Mouse (Mus musculus): Measurements from ENCODE around the gene Fen1.

The Fen1 gene

DNA sequence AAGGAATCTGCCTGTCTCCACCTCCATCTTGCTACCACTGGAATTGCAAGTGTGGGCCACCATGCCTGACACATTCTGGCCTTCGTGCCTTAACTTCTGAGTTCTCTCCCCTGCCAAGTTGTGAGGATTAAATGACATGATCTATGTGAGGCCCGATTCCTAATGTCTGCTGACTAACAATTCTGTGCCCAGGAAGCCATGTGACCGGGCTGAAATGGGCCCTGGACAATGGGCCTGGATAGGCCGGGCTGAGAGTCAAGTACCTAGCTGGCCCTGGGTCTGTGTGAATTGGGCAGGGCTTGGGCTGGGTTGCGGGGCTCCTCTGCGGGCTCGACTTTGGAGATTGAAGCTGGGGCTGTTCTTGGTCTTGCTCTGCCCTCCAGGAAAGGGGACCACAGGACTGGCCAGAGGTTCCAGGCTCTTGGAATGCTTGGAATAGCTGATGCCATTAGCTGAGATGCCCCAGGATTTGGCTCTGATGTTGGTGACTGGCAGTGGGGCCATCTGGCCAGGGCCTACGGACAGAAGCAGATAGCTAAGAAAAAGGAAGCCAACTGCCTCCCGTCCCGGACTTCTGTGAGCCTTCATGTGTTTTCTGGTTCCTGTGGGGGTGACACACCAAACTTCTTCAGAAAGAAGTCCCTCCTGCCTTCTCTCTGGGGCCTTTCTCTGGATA is 10.0 kb upstream of the Fen1 start:
- in situ Hi-C loops (cut with MseI, MboI), result no loop called here

DNA sequence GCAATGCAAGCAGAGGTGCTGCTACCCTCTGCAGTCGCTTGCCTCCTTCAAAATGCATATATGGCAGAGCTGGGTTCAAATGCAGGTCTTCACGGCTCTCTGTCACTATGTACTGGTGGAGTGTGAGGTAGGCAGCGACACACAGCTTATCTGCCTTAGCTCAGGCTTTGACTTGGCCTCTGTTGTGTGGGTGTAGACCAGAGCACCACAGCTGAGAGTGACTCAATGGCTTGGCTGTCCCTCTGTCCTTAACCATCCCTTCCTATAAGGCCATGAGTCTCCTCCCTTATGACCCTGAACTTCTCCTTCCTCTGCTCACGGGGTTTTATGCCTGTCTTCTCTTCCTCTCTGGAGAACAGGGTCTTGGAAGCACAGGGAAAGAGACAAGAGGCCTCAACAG is 6.9 kb upstream of the Fen1 start:
- in situ Hi-C loops (cut with MseI, MboI), result no loop called here

DNA sequence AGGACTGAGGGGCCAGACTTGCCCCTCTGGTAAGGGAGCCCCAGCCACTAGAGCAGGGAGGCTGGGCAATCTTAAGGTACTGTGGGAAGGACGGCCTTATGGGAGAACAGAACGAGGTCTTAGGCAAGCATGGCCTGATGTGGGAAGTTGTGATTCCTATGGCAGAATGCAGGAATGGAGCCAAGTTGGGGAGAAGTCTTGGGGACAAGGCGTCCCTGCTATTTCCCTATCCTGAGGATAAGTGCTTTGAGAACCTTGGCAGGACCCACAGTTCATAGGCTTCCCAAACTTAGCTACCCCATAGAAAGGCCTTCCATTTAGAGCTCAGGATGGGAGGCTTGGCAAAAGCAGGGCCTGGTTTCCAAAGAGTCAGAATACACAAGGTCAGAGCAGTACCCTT is 4.9 kb upstream of the Fen1 start:
- in situ Hi-C loops (cut with MseI, MboI), result no loop called here

DNA sequence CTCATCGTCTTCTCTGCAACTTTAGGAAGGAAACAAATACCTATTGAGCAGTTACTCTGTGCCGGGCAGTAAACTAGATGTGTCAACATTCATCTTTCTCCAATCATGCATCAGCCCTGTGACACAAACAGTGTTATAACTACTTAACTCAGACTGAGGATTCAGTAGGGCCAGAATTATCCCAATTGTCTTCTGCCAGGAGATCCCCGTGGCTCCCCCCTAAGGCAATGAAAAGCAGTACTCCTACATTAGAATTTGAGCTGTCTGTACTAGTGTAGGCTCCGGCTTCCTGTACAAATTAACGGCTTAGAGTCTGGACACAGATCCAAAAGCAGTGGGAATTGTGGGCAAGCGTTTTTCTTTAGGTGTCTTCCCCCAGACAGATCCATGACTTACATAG is 1.1 kb upstream of the Fen1 start:
- in situ Hi-C loops (cut with MseI, MboI), result no loop called here

DNA sequence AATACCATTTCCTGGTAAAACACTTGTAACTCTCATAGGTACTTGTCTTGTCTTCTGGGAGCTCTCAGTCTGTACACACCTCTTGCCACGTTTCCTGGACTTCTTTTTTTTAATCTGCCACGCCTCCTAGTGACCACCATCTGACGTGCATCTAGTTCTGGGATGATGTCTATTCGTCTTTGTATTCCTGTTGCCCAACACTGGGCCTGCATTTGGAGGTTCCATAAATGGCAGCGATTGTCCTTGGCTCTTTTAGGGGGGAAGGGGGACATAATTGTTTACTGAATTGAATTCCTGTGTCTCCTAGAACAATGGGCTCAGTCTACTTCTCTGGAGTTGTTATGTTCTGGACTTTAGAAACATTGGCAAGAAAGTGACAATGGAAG is 640 bp upstream of the Fen1 start:
- in situ Hi-C loops (cut with MseI, MboI), result no loop called here

DNA sequence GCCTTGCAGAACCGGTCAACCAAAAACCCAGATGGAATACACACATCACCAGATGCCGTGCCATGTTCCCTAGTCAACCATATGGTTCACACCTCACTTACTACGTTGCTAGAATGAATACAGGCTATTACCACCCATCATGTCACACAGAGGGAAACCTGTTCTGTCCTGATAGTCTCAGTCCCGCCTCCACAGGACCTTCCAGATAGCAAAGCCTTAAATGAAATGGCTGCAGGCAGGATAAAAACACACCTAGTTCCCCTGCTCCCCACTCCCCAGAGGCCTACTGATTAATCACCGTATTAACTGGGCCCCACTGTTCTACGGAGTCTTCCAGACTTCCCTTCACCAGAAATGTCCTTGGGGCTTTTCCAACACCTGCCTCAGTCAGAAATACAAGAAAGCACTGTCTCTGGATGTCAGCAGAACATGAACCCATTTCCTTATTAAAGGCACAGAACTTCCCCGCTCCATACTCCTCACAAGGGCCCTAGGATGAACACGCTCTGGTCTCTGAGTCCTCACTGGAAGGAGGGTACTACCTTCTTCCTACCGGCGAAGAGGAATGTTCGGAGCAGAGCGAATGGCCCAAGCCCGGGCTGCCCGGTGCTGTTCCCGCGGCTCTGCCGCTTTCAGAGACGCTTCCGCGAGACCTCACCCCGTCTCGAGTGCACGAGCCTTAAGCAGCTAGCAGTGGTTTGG is 672 bp downstream of the Fen1 start:
- in situ Hi-C loops (cut with MseI, MboI), result no loop called here

DNA sequence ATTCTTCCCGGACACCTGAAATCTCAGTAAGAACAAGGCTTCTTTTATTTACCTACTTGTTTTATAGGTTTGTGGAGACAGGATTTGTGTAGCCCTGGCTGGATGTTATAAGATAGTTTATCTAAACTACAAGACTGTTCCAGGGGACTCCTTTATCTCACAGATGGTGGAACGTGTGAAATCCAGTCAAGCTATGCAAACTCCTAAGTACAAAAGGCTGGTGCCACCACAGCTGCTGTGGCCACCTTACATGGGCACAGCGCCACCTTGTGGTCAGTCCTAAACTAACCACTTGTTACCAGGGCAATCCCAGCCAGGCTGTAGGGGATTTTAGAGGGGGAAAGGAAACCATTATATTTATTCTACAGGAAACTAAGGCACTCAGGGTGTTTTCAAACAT is 5.2 kb downstream of the Fen1 start:
- in situ Hi-C loops (cut with MseI, MboI), result loop anchor here in 1 of 2 experiments (25.0 kb wide), 1 partner anchor 286 kb away; no protein-coding TSS in a partner anchor

DNA sequence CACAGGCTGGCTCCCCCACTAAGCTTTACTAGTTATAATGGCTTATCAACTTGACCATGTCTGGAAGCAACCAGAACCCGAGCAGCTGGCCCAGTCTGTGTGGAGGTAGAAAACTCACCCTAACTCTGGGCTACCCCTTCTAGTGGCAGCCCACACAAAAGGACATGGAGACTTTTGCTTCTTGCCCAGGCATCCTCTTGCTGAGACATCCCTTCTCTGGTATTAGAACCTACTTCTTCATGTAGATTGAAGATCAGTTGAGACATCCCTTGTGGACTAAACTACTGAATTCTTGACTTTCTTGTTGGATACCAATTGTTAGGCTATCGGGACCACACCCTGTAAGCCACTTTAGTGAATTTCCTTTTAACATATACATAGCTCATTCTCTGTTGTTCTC is 5.7 kb downstream of the Fen1 start:
- in situ Hi-C loops (cut with MseI, MboI), result loop anchor here in 1 of 2 experiments (25.0 kb wide), 1 partner anchor 286 kb away; no protein-coding TSS in a partner anchor

DNA sequence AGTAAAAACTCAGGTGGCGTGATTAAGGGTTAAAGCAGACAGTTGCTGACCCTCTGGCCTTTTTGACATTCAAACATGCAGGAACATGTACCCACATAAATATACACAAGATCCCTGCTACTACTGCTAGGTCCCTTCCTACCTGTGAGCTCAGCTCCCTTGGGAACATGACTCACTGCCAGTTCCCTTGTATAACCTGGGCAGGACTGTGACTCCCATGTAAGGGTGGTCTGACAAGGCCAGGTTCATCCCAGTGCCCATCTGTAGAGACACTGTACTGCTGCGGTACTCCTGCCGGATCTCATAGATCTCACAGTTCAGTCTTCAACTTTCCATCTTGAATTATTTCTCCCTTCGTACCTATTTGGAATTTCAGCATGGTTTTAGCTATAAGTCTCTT is 6.8 kb downstream of the Fen1 start:
- in situ Hi-C loops (cut with MseI, MboI), result loop anchor here in 1 of 2 experiments (25.0 kb wide), 1 partner anchor 285 kb away; no protein-coding TSS in a partner anchor

DNA sequence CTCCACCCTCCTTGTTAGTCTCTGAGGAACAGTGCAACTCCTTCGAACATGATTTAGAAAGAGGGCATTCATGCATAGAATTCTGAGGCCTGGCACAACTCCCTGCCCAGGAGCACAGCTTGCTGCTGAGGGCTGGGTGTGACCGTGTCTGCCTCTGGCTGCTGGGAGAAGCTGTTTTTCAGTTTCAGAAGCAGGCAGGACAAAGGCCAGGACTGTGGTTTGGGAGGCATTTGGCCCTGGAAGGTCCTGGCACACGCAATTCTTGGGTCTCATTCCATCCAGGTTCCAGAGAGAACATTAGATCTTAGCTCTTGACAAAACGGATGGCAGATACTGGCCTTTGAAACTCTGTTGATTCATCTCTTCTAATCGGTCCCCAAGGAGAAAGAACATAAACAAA is 8.7 kb downstream of the Fen1 start:
- in situ Hi-C loops (cut with MseI, MboI), result loop anchor here in 1 of 2 experiments (25.0 kb wide), 1 partner anchor 283 kb away; no protein-coding TSS in a partner anchor

DNA sequence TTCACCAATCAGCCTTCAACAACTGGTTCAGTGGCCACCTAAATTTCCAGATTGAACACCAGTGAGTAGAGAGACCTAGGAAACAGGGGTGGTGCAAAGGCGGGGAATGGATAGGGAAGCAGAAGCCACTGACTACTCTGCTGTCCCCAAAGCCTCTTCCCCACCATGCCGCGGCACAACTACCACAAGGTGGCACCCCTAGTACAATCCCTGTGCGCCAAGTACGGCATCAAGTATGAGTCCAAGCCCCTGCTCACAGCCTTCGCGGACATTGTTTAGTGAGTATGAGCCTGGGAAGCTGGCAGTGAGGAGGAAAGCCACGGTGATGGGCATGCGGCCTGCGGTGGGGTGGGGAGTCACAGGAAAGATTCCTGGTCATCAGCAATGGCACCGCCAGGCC is 9.6 kb downstream of the Fen1 start:
- in situ Hi-C loops (cut with MseI, MboI), result loop anchor here in 1 of 2 experiments (25.0 kb wide), 1 partner anchor 282 kb away; no protein-coding TSS in a partner anchor

DNA sequence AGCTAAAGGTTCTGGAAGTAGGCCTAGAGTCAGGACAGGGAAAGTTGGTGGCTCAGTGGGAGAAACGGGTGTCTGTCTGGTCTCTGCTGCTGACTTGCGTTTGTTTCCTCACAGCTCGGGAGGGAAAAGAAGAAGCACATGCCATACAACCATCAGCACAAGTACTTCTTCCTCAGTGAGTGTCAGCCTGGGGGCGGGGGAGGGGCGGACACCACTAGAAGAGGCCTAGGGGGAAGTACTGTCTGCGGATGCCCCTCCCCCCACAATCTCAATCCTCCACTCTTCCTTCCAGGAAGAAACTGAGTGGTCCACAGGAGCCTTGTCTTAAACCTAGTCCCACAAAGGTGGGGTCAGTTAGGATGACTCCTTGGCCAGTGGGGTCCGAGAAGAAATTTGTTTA is 12.6 kb downstream of the Fen1 start:
- in situ Hi-C loops (cut with MseI, MboI), result loop anchor here in 1 of 2 experiments (25.0 kb wide), 1 partner anchor 279 kb away; no protein-coding TSS in a partner anchor

DNA sequence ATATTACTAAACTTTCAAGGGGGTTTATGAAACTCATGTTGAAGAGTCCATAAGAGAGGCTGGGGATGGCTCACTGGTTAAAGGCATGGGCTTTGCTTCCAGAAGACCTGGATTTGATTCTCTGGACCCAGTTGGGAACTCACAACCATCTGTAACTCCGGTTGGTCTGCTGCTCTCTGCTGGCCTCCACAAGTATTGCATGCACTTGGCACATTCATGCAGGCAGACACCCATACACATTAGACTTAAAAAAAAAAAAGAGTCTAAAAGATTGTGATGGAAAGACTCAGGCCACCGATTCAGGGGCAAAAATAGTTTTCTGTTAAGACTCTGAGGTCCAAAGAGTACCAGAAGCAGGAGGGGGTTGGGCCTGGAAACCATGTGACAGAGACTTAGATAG is 13.2 kb downstream of the Fen1 start:
- in situ Hi-C loops (cut with MseI, MboI), result loop anchor here in 1 of 2 experiments (25.0 kb wide), 1 partner anchor 278 kb away; no protein-coding TSS in a partner anchor

DNA sequence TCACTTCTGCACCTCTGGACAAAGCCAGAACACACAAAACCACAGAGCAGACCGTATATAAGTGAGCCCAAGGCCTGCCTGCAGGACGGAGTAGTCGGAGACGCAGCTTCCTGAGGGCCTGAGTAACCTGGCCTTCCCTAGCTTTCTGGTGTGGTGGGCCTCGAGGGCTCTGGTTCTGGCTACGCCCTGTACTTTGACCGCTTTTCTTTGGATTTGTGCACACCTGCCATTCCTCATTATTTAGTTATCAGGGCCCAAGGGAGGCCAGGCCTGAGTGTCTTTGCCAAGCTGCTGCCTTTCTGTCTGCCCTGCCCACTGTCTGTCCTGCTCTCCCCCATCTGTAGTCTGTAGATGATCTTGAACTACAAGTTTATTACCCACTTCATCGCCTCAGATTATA is 14.0 kb downstream of the Fen1 start:
- in situ Hi-C loops (cut with MseI, MboI), result loop anchor here in 1 of 2 experiments (25.0 kb wide), 1 partner anchor 278 kb away; no protein-coding TSS in a partner anchor

DNA sequence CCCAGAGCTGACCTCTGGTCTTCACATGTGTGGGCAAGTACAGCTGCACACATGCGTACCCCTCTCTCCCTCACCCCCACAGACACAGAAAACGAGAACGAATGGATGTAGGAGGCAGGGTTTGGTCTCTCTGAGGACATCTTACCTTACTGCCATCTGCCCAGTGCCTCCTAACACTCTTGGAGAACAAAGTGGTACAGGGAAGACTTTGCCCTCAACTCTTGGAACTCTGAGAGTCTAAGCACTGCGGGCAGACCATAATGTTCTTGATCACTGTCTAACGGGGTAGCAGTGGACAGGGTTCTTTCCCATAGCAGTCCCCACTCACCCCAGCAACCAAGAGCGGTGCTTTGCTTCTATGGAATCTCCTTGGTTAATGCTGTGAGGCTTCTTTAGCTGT is 14.9 kb downstream of the Fen1 start:
- in situ Hi-C loops (cut with MseI, MboI), result loop anchor here in 1 of 2 experiments (25.0 kb wide), 1 partner anchor 277 kb away; no protein-coding TSS in a partner anchor

DNA sequence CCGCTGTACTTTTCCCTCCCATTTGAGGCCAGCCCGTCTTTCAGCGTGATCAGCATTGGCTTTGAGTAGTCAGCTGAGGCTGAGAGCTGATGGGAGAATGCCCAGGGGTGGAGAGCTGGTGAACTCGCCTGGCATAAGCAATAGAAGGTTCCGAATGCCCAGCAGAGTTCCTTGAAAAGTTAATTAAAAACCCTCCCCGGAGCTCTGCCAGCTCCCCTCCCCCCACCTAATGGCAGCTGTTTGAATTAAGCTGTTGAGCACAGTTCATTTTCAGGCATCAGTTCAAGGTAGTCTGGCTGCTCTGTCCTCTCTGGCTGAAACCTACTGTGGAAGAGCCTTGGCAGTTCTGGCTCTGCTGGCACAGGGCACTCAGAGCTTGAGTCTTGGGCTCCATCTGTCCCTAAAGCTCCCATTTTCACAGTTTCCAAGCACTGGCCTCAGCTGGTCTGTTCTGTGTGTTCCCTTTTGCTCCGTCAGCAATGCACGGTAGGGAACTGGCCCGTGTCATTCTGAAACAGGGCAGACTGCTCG is 15.6 kb downstream of the Fen1 start:
- in situ Hi-C loops (cut with MseI, MboI), result loop anchor here in 1 of 2 experiments (25.0 kb wide), 1 partner anchor 276 kb away; no protein-coding TSS in a partner anchor

DNA sequence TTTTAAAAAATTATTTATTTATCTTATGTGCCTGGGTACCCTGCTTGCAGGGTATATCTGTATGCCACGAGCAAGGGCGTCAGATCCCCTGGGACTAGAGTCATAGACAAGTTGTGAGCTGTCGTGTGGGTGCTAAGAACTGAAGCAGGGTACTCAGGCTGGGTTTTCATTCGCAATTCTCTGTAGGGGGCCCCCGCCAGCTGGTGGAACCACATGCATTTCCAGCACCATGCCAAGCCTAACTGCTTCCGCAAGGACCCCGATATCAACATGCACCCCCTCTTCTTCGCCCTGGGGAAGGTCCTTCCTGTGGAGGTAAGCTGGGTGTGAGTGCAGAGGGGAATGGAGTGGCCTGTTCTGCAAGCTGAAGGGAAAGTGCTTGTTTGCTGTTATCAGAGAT is 17.4 kb downstream of the Fen1 start:
- in situ Hi-C loops (cut with MseI, MboI), result loop anchor here in 1 of 2 experiments (25.0 kb wide), 1 partner anchor 274 kb away; no protein-coding TSS in a partner anchor

DNA sequence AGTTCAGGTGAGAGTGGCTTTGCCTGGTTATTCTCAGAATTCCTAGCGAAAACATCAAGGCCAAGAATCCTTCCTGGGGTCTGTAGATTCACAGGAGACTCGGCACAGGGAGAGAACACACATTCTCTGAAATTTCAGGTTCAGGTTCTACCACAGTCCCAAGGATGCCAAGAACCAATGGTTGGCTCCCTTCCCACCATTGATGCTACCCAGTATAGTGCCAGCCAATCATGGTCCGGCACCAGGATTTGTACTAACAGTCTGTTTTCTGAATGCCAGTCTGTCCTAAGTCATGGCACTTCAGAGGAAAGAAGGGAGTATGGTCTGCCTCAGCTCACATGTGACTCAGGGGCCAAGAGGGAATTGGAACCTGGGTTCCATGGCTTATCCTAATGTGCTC is 18.1 kb downstream of the Fen1 start:
- in situ Hi-C loops (cut with MseI, MboI), result loop anchor here in 1 of 2 experiments (25.0 kb wide), 1 partner anchor 274 kb away; no protein-coding TSS in a partner anchor

DNA sequence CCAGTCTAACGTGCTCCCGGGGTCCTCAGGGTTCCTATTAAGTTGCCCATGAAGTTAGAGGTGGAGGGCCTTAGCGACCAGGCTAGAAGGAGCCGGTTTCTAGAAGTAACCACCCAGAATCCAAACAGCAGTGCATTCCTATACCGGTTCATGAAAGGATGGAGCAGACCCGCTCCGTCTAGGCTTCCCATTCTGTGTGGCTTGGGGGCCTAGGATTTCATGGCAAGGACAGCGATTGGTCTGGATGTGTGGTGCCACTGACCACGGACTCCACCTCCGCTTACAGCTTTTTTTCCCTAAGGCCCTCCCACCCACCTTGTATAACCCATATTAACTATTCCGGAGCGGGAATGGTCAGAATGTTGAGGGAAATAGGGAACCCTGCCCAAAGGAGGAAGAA is 19.9 kb downstream of the Fen1 start:
- in situ Hi-C loops (cut with MseI, MboI), result loop anchor here in 1 of 2 experiments (25.0 kb wide), 1 partner anchor 272 kb away; no protein-coding TSS in a partner anchor

DNA sequence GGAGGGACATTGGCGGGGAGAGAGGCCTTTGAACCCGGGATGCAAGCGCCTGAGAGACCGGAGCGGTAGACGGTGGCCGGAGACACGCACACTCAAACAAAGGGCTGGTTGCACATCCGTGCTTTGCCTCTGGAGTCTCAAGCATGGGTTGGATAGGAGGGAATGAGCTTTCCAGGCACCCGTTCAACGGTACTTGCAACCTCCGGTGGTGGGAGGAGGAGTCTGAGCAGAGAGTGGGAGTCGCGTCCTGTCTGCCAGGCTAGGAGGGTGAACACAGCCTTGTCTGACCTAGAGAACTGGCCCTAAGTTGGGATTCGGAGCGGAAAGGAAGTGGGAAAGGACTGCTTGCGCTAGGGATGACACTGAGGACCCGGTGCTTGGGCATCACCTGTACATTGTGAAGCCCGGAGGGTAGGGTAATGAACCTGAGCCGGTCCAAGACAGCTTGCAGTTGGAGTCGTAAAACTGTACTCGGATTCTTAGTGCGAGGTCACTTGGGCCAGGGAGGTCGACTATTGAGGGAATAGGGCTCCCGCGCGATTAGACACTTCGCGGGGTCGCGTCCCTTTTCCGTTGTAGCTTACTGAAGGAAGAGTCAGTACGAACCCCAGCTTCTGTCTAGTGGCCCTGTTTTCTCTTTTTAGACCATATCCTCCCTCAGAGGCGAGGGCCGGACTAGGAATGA is 20.5 kb downstream of the Fen1 start:
- in situ Hi-C loops (cut with MseI, MboI), result loop anchor here in 1 of 2 experiments (25.0 kb wide), 1 partner anchor 271 kb away; no protein-coding TSS in a partner anchor

DNA sequence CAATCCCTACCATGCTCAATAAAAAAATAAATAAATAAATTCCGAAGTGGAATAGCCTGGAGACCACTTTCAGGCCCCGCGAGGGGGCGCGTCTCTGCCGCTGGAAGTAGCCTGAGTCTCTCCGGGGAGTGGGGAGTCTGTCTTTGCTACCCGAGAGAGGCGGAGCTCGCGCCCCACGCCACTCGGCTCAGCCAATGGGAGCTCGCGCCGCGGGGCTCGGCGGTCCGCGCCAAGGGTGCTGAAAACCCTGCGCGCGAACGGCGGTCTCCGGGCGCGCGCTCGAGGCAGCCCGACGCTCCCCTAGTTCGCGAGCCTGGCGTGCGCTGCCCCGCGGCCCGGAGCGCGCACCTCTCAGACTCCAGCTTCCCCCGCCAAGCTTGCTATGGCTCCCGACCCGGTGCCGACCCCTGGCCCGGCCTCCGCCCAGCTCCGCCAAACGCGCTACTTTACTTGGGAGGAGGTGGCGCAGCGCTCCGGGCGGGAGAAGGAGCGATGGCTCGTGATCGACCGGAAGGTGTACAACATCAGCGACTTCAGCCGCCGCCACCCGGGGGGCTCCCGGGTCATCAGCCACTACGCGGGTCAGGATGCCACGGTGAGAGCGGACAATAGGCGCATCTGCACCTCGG is 21.2 kb downstream of the Fen1 start, which contains the start of gene Fads1:
Gene Fads1 (plus strand): TSS at position 219 of the 629 bp plus-strand sequence.
- in situ Hi-C loops (cut with MseI, MboI), result loop anchor here in 1 of 2 experiments (25.0 kb wide), 1 partner anchor 270 kb away; no protein-coding TSS in a partner anchor
